Mouse (Mus musculus) stomach, postnatal 0 days (tissue): ENCODE measurements around the gene Gm20219.

Experiments used
- CTCF ChIP-seq: IDR thresholded peaks from 2 replicates; pipeline ENCODE4 v1.5.1; 2016; ENCODE audit warnings: antibody characterized with exemption, low read depth, mild to moderate bottlenecking, moderate library complexity
- EP300 ChIP-seq: optimal IDR thresholded peaks from 2 replicates; pipeline ENCODE3; 2016; ENCODE audit warnings: antibody characterized with exemption

- TF ChIP-seq CTCF (no peak), EP300 (no peak)
Measured at GRCm38 (mm10) chr17:56547116-56547845, 6.9 kb downstream of the Gm20219 start.
